Mouse (Mus musculus) right cerebral cortex, postnatal 36 days (tissue): ENCODE results near the gene Epha3.

Experiments used
- DNase-seq, 2 experiments: peaks; one replicate each; pipeline ENCODE4 v3.0.0; 2022; ENCODE audit warnings: low spot score in 2 of 2, mixed read lengths in 1 of 2

Gene Epha3

DNA sequence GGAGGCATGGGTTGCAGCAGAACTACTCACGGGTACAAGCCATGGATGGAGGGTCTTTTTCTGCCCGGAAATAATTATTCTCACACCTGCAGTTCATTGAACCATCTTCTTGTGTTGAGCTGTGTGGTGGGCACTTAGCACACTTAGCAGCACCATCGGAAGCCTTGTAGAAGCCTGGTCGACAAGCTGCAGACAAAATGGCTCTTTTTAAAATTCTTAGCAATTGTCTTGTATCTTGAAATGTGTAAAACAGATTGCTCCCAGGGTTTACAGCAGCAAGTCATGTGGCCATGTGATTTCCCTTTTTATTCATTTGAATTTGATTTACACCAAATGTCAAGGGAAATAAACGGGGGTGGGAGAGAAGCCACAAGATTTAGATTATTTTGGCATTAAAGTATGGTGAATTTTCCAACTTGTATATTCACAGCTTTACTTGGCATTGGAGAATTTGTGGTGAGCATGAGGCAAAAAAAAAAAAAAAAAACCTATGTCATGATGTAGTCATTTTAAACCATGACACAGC lies 210.5 kb downstream of the Epha3 start:
- DNase-seq = no peak

DNA sequence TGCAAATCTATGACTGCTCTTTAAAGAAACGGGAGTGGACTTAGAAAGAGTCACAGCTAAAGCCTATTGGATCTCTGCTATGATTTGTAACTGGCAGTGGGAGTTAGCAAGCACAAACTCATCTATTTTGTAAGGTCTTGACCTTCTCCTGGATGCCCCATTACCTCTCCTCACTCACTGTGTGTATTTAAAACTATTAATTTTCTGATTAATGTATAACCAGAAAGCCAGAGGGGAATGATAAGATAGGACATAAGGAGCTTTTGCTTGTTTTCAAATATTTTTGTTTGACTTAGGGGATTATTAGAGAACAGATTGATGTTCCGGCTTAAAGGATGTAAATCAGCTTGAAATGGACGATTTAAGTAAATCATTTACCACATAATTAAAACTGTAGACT lies 213.2 kb downstream of the Epha3 start:
- no peak for DNase-seq

DNA sequence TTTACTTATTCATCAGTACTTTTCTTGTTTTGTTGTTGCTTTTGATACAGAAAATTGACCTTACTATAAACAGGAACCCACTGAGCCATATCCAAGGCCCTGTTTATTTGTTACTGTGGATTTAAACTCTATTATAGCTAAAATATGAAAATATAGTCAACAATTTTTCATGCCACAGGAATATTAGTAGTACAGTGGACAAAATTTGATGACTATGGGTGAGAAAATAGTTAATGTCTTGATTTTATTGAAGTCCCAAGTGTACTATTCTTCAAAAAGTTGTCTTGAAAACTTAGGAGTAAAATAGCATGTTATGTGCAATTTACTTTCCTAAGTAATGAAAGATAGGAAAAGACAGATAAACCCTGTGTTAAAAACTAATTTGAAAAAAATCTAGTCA lies 217.4 kb downstream of the Epha3 start:
- DNase-seq = no peak

DNA sequence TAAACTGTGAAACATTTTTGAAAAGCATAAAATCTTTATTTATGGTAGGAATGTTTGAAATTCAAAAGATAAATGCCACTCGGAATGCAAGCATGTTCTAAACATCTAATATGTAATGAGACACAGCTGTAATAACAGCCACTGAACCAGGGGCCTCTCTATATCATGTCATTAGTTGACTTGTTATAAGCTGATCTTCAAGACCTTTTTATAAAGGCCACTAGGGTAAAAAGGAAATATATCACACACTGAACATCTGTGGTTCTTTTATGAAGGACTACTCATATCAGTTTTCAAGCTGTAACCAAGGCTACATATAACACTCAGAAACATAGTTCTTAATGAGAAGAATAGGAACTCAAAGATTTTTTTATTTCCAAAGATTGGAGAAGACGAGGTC lies 221.3 kb downstream of the Epha3 start:
- DNase-seq = no peak

DNA sequence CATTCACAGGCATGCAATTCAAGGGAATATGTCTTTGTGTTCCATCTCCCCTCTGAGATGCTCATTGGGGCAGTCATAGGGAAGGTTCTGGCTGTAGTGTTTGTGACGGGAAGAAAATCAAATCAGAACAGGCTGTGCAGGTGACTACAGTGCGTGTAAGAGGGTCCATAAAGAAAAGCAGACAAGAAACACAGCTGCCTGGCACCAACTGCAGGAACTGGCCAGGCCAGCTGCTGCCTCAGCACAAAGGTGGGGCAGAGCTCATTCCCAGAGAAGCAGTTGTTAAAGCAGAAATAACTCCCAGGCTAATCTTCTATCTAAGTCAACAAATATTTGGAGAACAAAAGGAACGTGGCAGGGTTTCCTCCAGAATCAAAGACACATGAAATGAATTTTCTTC lies 222.4 kb downstream of the Epha3 start:
- no peak for DNase-seq

DNA sequence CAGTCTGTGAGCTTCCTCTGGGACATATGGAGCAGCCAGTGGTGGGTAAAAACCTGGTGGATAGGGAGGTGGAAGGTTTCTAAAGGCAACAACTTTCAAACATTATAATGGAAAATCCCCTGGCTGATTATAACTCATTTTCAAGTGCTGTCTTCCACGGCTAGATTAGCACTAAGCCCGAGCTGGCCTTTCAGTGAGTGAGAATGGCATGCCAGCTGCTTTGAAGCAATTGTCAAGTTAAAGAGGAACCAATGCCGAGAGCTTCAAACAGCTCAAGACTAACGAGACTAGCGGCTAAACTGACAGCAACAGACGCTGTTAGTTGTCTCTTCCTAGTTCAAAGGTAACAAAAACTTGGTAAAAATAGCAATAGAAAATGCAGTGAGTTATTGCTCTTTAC lies 225.3 kb downstream of the Epha3 start:
- no peak for DNase-seq

DNA sequence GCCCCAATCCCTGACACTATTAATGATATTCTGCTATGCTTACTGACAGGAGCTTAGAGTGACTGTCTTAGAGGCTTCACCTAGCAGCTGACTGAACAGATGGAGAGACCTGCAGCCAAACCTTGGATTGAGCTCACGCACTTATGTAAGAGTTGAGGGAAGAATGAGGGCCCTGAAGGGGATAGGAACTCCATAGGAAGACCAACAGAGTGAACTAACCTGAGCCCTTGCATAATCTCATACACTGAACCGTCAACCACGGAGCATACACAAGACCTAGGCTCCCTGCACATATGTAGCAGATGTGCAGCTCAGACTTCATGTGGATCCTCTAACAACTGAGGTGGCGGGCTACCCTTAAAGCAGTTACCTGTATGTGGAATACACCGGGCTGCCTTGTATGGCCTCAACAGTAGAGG lies 230.2 kb downstream of the Epha3 start:
- DNase-seq = no peak

DNA sequence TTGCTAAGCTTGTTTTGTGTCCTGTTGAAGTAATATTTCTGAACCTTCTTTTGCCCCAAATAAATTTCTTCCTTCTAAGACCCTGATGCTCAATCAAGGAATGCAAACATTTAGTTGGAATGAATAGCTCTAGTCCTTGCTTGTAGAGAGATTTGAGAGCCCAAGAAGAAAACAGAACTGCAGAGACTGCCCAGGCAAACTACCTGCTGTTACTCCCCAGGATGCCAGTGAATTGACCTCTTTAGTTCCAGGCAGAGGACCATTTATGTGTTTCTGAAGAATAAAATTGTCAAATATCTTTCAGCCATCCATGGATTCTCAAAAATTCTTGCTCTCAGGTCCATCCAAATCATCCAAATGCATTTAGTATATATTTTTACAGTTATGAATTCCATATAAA lies 238.7 kb downstream of the Epha3 start:
- DNase-seq = no peak

DNA sequence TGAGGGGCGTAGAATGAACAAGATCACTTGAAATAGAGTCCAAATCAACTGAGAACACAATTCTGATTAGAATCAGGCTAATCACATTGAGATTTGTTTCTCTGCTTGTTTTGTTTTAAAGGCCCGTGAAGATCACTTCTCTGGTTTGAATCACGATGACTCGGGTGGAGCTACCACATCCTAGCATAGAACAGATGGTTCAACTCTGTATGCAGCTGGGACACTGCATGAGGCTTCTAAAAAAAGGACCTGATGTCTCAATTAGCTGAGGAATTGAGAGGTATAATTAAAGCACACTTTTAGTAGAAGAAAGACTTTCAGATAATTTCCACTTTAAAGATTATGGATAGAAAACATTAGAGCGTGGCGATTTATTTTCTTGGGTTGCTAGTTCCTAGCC lies 242.1 kb downstream of the Epha3 start:
- peak in 1 of 2 experiments; percentile 25 for DNase-seq

GRCm38 (mm10) chr16:63615396-63615795 lies 248.6 kb downstream of the Epha3 start:
- no peak for DNase-seq

GRCm38 (mm10) chr16:63613006-63613405 lies 251.0 kb downstream of the Epha3 start:
- no peak for DNase-seq

- DNase-seq = no peak
Measured at GRCm38 (mm10) chr16:63600229-63600628, 263.7 kb downstream of the Epha3 start.

- no peak for DNase-seq
Measured at GRCm38 (mm10) chr16:63594656-63595055, 269.3 kb downstream of the Epha3 start.

GRCm38 (mm10) chr16:63569746-63570145 lies 294.2 kb downstream of the Epha3 start:
- no peak for DNase-seq

DNA sequence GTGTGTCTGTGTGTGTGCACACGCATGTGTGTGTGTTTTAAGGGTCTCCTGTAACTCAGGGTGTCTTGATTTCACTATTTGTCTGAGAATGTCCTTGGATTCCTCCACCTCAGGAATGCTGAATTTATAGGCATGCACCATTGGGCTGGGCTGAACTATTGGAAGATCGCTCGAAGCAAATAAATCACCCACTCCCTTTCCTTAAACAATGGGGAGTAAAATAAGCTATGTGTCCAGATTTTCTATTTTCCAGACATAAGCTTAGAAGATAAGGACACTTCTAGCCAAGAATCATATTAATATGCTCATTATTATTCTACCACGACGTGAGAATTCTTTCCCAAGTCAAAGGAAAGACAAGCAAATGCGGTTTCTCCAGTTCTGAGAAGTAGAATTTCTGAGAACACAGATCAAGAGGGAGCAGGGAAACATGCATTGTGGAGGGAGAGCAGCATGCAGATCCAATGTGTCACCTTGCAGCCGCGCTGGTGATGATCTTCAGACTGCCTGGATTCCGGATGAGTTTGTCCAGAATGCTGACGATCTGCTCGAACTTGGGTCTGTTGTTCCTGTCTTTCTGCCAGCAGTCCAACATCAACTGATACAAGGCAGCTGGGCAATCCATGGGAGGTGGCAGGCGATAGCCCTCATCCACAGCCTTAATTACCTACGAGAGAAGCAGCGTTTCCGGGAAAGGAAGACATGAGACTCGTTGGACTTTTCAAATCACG lies 297.7 kb downstream of the Epha3 start:
- no peak for DNase-seq

DNA sequence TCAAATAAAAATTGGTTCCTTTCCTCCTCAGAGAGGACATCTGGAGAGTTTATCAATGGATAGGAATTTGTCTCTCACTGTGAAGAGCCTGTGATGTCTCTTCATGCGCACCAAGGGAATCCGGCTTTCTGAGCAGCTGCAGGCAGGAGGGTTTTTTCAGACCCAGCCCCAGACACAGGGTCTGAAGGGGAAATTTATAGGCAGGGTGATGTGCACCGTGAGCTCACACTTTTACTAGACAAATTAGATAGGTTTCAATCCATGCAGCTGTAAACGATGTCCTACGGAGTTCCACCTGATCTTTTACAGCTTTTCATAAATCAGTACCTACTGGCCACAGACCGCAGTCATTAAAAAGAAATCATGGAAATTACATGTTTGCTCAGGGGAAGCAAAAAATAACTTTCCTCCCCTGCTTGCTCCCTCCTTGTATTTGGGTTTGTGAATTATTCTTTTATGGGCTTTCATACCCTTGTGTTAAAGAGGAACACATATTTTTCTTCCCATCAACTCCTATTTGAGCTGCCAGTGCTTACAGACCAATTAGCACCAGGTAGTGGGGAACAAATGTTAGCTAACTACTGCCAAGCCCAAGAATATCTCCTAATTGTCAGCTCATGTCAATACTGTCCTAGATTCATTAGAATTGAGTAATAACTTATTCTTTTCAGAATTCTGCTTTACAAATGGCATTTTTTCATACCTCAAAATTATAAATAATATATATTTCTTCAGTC lies 307.4 kb downstream of the Epha3 start:
- DNase-seq = no peak

- no peak for DNase-seq
Measured at GRCm38 (mm10) chr16:63552531-63552930, 311.4 kb downstream of the Epha3 start.

DNA sequence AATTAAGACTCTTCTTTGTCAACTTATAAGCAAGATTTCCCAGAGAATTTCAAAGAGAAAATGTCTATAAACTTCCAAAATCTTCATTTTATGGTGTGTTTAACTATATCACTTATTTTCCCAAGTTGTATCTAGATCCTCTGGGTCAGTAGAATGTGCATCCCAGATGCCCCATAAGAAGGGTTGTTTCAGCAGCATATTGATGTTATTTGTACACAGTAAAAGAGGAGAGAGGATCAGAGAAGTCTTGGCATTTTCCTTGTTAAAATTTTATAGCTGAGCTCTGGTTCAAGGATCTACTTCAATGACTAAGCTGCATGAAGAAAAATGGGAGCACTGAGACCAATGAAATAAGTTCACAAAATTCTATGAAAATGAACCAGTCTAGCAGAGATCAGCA lies 324.5 kb downstream of the Epha3 start:
- no peak for DNase-seq

GRCm38 (mm10) chr16:63528821-63529220 lies 335.2 kb downstream of the Epha3 start:
- DNase-seq = no peak

- DNase-seq = no peak
Measured at GRCm38 (mm10) chr16:63517636-63518035, 346.3 kb downstream of the Epha3 start.

GRCm38 (mm10) chr16:63510069-63510468 lies 353.9 kb downstream of the Epha3 start:
- DNase-seq = no peak

- no peak for DNase-seq
Measured at GRCm38 (mm10) chr16:63506437-63506836, 357.5 kb downstream of the Epha3 start.

DNA sequence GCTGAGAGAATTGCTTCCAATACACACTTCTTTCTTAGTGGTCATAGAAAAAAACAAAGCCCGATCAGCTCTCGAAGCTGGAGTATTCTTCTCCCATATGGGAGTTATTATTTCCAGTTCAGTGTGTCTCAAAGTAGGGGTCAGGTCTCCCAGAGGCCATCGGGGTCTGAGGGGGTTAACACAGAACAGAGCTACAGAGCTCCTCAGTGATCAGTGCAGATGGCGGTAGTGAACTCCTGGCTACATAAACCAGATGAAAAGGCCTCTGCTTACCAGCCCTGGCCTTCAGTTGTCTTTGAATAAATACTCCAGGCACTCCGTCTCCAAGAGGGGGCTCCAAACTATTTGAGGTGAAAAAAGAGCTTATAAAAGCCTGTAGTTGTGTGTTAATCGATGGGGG lies 362.5 kb downstream of the Epha3 start:
- no peak for DNase-seq
